Mouse (Mus musculus) intestine, postnatal 0 days (tissue): ENCODE results near the gene 2010106E10Rik. TPM values are rescaled to one million over a fixed set of nuclear protein-coding genes. Genes with fewer than 3 reads are reported as not detected.

Experiments used
- ATAC-seq: fragments of 200-750 bp; cut with Nextera tagmentation; 2 replicates; pipeline ENCODE4 v1.8.0; 2017; ENCODE audit warnings: mild to moderate bottlenecking, moderate TSS enrichment, moderate library complexity
- H3K27ac ChIP-seq: fragments of 300-500 bp; sonication (generic); 2 replicates; pipeline ENCODE4 v1.5.1; 2014; ENCODE audit warnings: mild to moderate bottlenecking, low read depth, low read length, moderate library complexity
- H3K27me3 ChIP-seq: fragments of 300-500 bp; sonication (generic); replicated peaks from 2 replicates; pipeline ENCODE4 v1.6.1; 2014; ENCODE audit warnings: low read length, mixed read lengths; ENCODE audit not compliant: control insufficient read depth, insufficient read depth
- H3K36me3 ChIP-seq: fragments of 300-500 bp; sonication (generic); 2 replicates; pipeline ENCODE4 v1.6.1; 2014; ENCODE audit warnings: mild to moderate bottlenecking, moderate library complexity; ENCODE audit not compliant: control insufficient read depth, insufficient read depth
- H3K4me1 ChIP-seq: fragments of 300-500 bp; sonication (generic); replicated peaks from 2 replicates; pipeline ENCODE4 v1.6.1; 2014; ENCODE audit warnings: antibody characterized with exemption, low read length, mixed read lengths; ENCODE audit not compliant: control insufficient read depth, insufficient read depth
- H3K4me2 ChIP-seq: fragments of 300-500 bp; sonication (generic); replicated peaks from 2 replicates; pipeline ENCODE4 v1.6.1; 2014; ENCODE audit warnings: low read depth, mild to moderate bottlenecking, moderate library complexity
- H3K4me3 ChIP-seq: fragments of 300-500 bp; sonication (generic); 2 replicates; pipeline ENCODE4 v1.5.1; 2014; ENCODE audit warnings: low read depth, low read length
- H3K9ac ChIP-seq: fragments of 300-500 bp; sonication (generic); 2 replicates; pipeline ENCODE4 v1.6.1; 2014; ENCODE audit warnings: mild to moderate bottlenecking, low read depth, low read length
- H3K9me3 ChIP-seq: fragments of 300-500 bp; sonication (generic); 2 replicates; pipeline ENCODE4 v1.6.1; 2016; ENCODE audit warnings: mixed run types; ENCODE audit not compliant: control insufficient read depth
- CTCF ChIP-seq: sonication (generic); IDR thresholded peaks from 2 replicates; pipeline ENCODE4 v1.5.1; 2016; ENCODE audit warnings: low read depth, mild to moderate bottlenecking, control low read depth, antibody characterized with exemption, moderate library complexity
- WGBS: fragments of 180-500 bp; shearing (Covaris S2); extraction: QIAGEN DNeasy Blood & Tissue Kit; methylation state at CpG from one replicate; pipeline ENCODE4 v1.1.7; 2014; 5-methylcytosine and 5-hydroxymethylcytosine counted together
- polyA plus RNA-seq: library from polyadenylated mRNA; unstranded; fragments of >200 nt; fragmentation: Nextera tagmentation; extraction: Ambion mirVana; gene quantifications from 2 replicates; pipeline ENCODE4 v1.2.1, GENCODE M21; 2015

2010106E10Rik gene
- polyA plus RNA-seq, 1 experiment from 2014 or later = 74.9 TPM

DNA sequence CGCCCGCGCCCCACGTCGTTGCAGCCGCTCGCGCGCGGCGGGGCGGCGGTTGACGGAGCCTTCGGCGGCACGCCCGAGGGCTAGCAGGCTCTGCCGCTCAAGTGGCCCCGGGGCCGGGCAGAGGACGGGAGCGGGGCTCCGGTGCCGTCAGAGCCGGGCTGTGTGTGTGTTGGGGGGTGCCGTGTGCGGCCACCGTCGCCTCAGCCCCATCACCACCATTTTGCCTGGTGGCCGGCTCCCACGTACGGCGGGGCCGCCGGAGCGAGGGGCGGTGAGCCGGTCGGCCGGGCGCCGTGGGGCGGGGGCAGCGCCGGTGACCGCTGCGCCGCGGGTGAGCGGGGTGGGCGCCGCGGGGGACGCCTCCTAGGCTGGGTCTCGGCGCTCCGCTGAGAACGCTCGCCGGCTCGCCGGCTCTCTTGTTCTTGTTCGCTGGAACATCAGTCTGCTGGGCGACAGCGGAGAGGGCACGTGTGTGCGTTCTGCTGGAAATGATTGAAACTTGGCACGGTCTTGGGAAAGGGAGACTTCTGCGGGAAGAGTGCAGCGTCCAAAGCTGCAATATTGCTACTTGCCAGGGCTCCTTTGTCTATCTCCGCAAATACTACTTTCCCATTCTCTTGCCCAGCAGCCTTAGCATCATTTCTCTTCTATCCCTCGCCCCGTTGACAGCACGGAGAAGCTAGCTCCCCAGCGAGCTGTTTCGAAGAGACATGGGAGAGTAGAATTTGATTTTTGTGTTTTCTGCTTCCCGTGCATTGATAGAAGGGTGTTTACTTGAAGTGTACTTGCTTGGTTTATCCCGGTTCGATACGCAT is 106.4 kb downstream of the 2010106E10Rik start:
- Histone ChIP-seq H3K9ac (peak overlapping the region; percentile 54), H3K9me3 (no peaks in the 10 kb centered on the region), H3K27ac (peak overlapping the region; percentile 54; the same call in 1 of the 2 replicates), H3K27me3 (no peaks in the 10 kb centered on the region), H3K4me3 (peak overlapping the region; percentile 60), H3K4me2 (peak overlapping the region; percentile 75), H3K36me3 (no peaks in the 10 kb centered on the region), H3K4me1 (no peaks in the 10 kb centered on the region)
- TF ChIP-seq CTCF = no peak
- ATAC-seq = peak; percentile 51
- 25% methylated on average over 70 of the region's 81 CpGs for WGBS

Other genes starting within 250 kb of the 2010106E10Rik start
- 40.7 and 43.8 TPM in 2 replicates for gene Apool, start 183.9 kb upstream of the 2010106E10Rik start, polyA plus RNA-seq
- gene Satl1, start 88.5 kb upstream of the 2010106E10Rik start, polyA plus RNA-seq = not detected in 2 replicates
- 2.7 and 3.7 TPM in 2 replicates for gene Zfp711, start 105.3 kb downstream of the 2010106E10Rik start, polyA plus RNA-seq
- 6.6 and 7.4 TPM in 2 replicates for gene Pof1b, start 203.4 kb downstream of the 2010106E10Rik start, polyA plus RNA-seq